17 mouse cellular contexts compared by ENCODE assay signal in genomic region chr8:87657488-87657887, GRCm38 (mm10).
A peak's percentile ranks its signal among the peaks of the same experiment; 100 is the strongest.
DNase-seq lines count a peak whose midpoint lies in the region; ATAC-seq and TF ChIP-seq lines count a peak whose summit lies in the region.
"Had no signal": no experiment of that assay in that cellular context is flagged by ENCODE, and none has a peak within 500 bp of the region (broad histone marks: within the 10 kb centered on the region; RNA-seq: fewer than 3 reads in every experiment).

No protein-coding gene starts in this region.

- H3K27ac ChIP-seq in heart, embryonic 11.5 days (ENCODE audit: low read depth, low read length), result no peak overlapping the region
- no peak overlapping the region for H3K27ac ChIP-seq in heart, embryonic 12.5 days (ENCODE audit: poor library complexity, severe bottlenecking)
- no peak overlapping the region for H3K27ac ChIP-seq in liver, embryonic 11.5 days (ENCODE audit: low read depth, low read length)
- no peak overlapping the region for H3K27ac ChIP-seq in lung, embryonic 14.5 days (ENCODE audit: low read depth)
- H3K27ac ChIP-seq: embryonic facial prominence, embryonic 10.5 days; embryonic facial prominence, embryonic 12.5 days; forebrain, embryonic 13.5 days; forebrain, embryonic 15.5 days had no signal

- peaks cover 22% of the 10 kb centered on the region for H3K4me1 ChIP-seq in heart, embryonic 11.5 days (ENCODE audit: control insufficient read depth, insufficient read depth, low read length)
- H3K4me1 ChIP-seq in heart, embryonic 12.5 days (replicated peaks), result peaks cover 28% of the 10 kb centered on the region
- H3K4me1 ChIP-seq in liver, embryonic 11.5 days (replicated peaks; ENCODE audit: control insufficient read depth, insufficient read depth, low read length), result peaks cover 15% of the 10 kb centered on the region
- H3K4me1 ChIP-seq in lung, embryonic 14.5 days (ENCODE audit: insufficient read depth), result peaks cover 17% of the 10 kb centered on the region

- DNase-seq in liver, embryonic 11.5 days (ENCODE audit: low spot score), result no peak
- DNase-seq in liver, result no peak
- no peak for DNase-seq in lung, embryonic 14.5 days
- no peak for DNase-seq in lung, adult 18-20 months
- DNase-seq: adrenal gland, adult 8-10 months; adrenal gland, postnatal 14 days; adrenal gland, postnatal 36 days; cerebellum, adult 11-12 months; cerebellum, adult 2 months; cerebellum, adult 9-10 months had no signal

- H3K27me3 ChIP-seq in heart, embryonic 11.5 days (ENCODE audit: control insufficient read depth, insufficient read depth, low read length), result peaks cover 35% of the 10 kb centered on the region
- H3K27me3 ChIP-seq in heart, embryonic 12.5 days (replicated peaks), result peaks cover 35% of the 10 kb centered on the region
- peaks cover 35% of the 10 kb centered on the region for H3K27me3 ChIP-seq in liver, embryonic 11.5 days (replicated peaks; ENCODE audit: control insufficient read depth, insufficient read depth, low read length)
- H3K27me3 ChIP-seq in lung, embryonic 14.5 days (ENCODE audit: insufficient read depth, low read length), result peaks cover 30% of the 10 kb centered on the region

- H3K36me3 ChIP-seq in heart, embryonic 11.5 days (ENCODE audit: control insufficient read depth, insufficient read depth, low read length), result no peaks in the 10 kb centered on the region
- no peaks in the 10 kb centered on the region for H3K36me3 ChIP-seq in heart, embryonic 12.5 days
- no peaks in the 10 kb centered on the region for H3K36me3 ChIP-seq in liver, embryonic 11.5 days (ENCODE audit: control insufficient read depth, insufficient read depth, low read length)
- H3K36me3 ChIP-seq in lung, embryonic 14.5 days (ENCODE audit: insufficient read depth), result no peaks in the 10 kb centered on the region
- H3K36me3 ChIP-seq: embryonic facial prominence, embryonic 10.5 days; embryonic facial prominence, embryonic 12.5 days; forebrain, embryonic 15.5 days had no signal

- no peaks in the 10 kb centered on the region for H3K9me3 ChIP-seq in heart, embryonic 11.5 days (replicated peaks; ENCODE audit: control insufficient read depth, low read length)
- no peaks in the 10 kb centered on the region for H3K9me3 ChIP-seq in heart, embryonic 12.5 days (replicated peaks)
- H3K9me3 ChIP-seq in liver, embryonic 11.5 days (ENCODE audit: control insufficient read depth, low read length), result no peaks in the 10 kb centered on the region
- no peaks in the 10 kb centered on the region for H3K9me3 ChIP-seq in lung, embryonic 14.5 days (ENCODE audit: low read depth, low read length)
- H3K9me3 ChIP-seq: embryonic facial prominence, embryonic 10.5 days; embryonic facial prominence, embryonic 12.5 days; forebrain, embryonic 13.5 days; forebrain, embryonic 15.5 days had no signal

- H3K4me2 ChIP-seq in heart, embryonic 11.5 days, result peak overlapping the region; percentile 91
- H3K4me2 ChIP-seq in heart, embryonic 12.5 days, result no peak overlapping the region
- peak overlapping the region; percentile 88; the same call in 1 of the 2 replicates for H3K4me2 ChIP-seq in liver, embryonic 11.5 days
- peak overlapping the region; percentile 77; the same call in 1 of the 2 replicates for H3K4me2 ChIP-seq in lung, embryonic 14.5 days

- 41% methylated on average over 4 of the region's 4 CpGs for WGBS in heart, embryonic 11.5 days (ENCODE audit: insufficient replicate concordance)
- WGBS in heart, embryonic 12.5 days, result 39% methylated on average over 4 of the region's 4 CpGs
- 41% methylated on average over 4 of the region's 4 CpGs for WGBS in liver, embryonic 11.5 days
- 71% methylated on average over 4 of the region's 4 CpGs for WGBS in lung, embryonic 14.5 days

- no peak for ATAC-seq in heart, embryonic 11.5 days (replicated peaks; ENCODE audit: insufficient number of reproducible peaks, low FRiP score, low TSS enrichment)
- ATAC-seq in heart, embryonic 12.5 days (ENCODE audit: insufficient number of reproducible peaks, low FRiP score), result no peak
- ATAC-seq in liver, embryonic 11.5 days (replicated peaks; ENCODE audit: low FRiP score), result no peak
- no peak for ATAC-seq in lung, embryonic 14.5 days (ENCODE audit: insufficient read depth)
- ATAC-seq: CD4-positive, CD25-positive, alpha-beta regulatory T cell, adult 4 months had no signal

- H3K4me3 ChIP-seq in heart, embryonic 11.5 days (ENCODE audit: low read depth, low read length), result no peak overlapping the region
- no peak overlapping the region for H3K4me3 ChIP-seq in heart, embryonic 12.5 days
- no peak overlapping the region for H3K4me3 ChIP-seq in liver, embryonic 11.5 days (ENCODE audit: low read depth, low read length)
- H3K4me3 ChIP-seq in lung, embryonic 14.5 days (ENCODE audit: low read depth, low read length), result no peak overlapping the region

- no peak for TF ChIP-seq CTCF in lung, embryonic 14.5 days (IDR thresholded peaks at IDR 0.05; ENCODE audit: low read depth)

- no peak overlapping the region for H3K9ac ChIP-seq in heart, embryonic 11.5 days (ENCODE audit: low read depth, low read length)
- no peak overlapping the region for H3K9ac ChIP-seq in heart, embryonic 12.5 days
- H3K9ac ChIP-seq in liver, embryonic 11.5 days (ENCODE audit: low read depth, low read length), result no peak overlapping the region
- no peak overlapping the region for H3K9ac ChIP-seq in lung, embryonic 14.5 days
- H3K9ac ChIP-seq: embryonic facial prominence, embryonic 12.5 days; forebrain, embryonic 15.5 days had no signal
